Mouse (Mus musculus): ENCODE results near the gene Myo5c. TPM values are rescaled to one million over a fixed set of nuclear protein-coding genes. Genes with fewer than 3 reads are reported as not detected.
"Not testable (repeated sequence)": the region's sequence is repeated elsewhere in the genome, so short reads cannot be mapped to it uniquely, and the experiment has no call there.

Myo5c gene
- total RNA-seq, 1 experiment from 2014 or later = 12.1 TPM

GRCm38 (mm10) chr9:75236416-75237308, 4.8 kb downstream of the Myo5c start:
- ATAC-seq (replicated peaks in 1 of 2; ENCODE audit: insufficient read depth in 1 of 2, low FRiP score in 2 of 2, low TSS enrichment in 1 of 2, low read depth in 1 of 2, poor library complexity in 2 of 2, severe bottlenecking in 2 of 2) = no peak

- ATAC-seq (replicated peaks in 1 of 2; ENCODE audit: insufficient read depth in 1 of 2, low FRiP score in 2 of 2, low TSS enrichment in 1 of 2, low read depth in 1 of 2, poor library complexity in 2 of 2, severe bottlenecking in 2 of 2) = no peak
These were observed 6.4 kb downstream of the Myo5c start for GRCm38 (mm10) chr9:75238179-75238578.

- no peak for ATAC-seq (replicated peaks in 1 of 2; ENCODE audit: insufficient read depth in 1 of 2, low FRiP score in 2 of 2, low TSS enrichment in 1 of 2, low read depth in 1 of 2, poor library complexity in 2 of 2, severe bottlenecking in 2 of 2)
These were observed 11.2 kb downstream of the Myo5c start for GRCm38 (mm10) chr9:75243052-75243451.

- no peak for ATAC-seq (replicated peaks in 1 of 2; ENCODE audit: insufficient read depth in 1 of 2, low FRiP score in 2 of 2, low TSS enrichment in 1 of 2, low read depth in 1 of 2, poor library complexity in 2 of 2, severe bottlenecking in 2 of 2)
These were observed 12.0 kb downstream of the Myo5c start for GRCm38 (mm10) chr9:75243730-75244406.

- ATAC-seq (replicated peaks in 1 of 2; ENCODE audit: insufficient read depth in 1 of 2, low FRiP score in 2 of 2, low TSS enrichment in 1 of 2, low read depth in 1 of 2, poor library complexity in 2 of 2, severe bottlenecking in 2 of 2) = no peak
These were observed 12.7 kb downstream of the Myo5c start for GRCm38 (mm10) chr9:75244527-75244926.

- peak; percentile 89 to 94 for ATAC-seq (replicated peaks in 1 of 2; ENCODE audit: insufficient read depth in 1 of 2, low FRiP score in 2 of 2, low TSS enrichment in 1 of 2, low read depth in 1 of 2, poor library complexity in 2 of 2, severe bottlenecking in 2 of 2)
These were observed 14.5 kb downstream of the Myo5c start for GRCm38 (mm10) chr9:75246080-75246930.

- ATAC-seq (replicated peaks in 1 of 2; ENCODE audit: insufficient read depth in 1 of 2, low FRiP score in 2 of 2, low TSS enrichment in 1 of 2, low read depth in 1 of 2, poor library complexity in 2 of 2, severe bottlenecking in 2 of 2) = no peak
These were observed 16.1 kb downstream of the Myo5c start for GRCm38 (mm10) chr9:75247870-75248269.

GRCm38 (mm10) chr9:75248359-75248758, 16.5 kb downstream of the Myo5c start:
- ATAC-seq (replicated peaks in 1 of 2; ENCODE audit: insufficient read depth in 1 of 2, low FRiP score in 2 of 2, low TSS enrichment in 1 of 2, low read depth in 1 of 2, poor library complexity in 2 of 2, severe bottlenecking in 2 of 2) = no peak

GRCm38 (mm10) chr9:75248874-75249273, 17.1 kb downstream of the Myo5c start:
- no peak for ATAC-seq (replicated peaks in 1 of 2; ENCODE audit: insufficient read depth in 1 of 2, low FRiP score in 2 of 2, low TSS enrichment in 1 of 2, low read depth in 1 of 2, poor library complexity in 2 of 2, severe bottlenecking in 2 of 2)

GRCm38 (mm10) chr9:75253158-75253557, 21.3 kb downstream of the Myo5c start:
- not testable (repeated sequence) for ATAC-seq (replicated peaks in 1 of 2; ENCODE audit: insufficient read depth in 1 of 2, low FRiP score in 2 of 2, low TSS enrichment in 1 of 2, low read depth in 1 of 2, poor library complexity in 2 of 2, severe bottlenecking in 2 of 2)

GRCm38 (mm10) chr9:75253766-75254165, 21.9 kb downstream of the Myo5c start:
- ATAC-seq (replicated peaks in 1 of 2; ENCODE audit: insufficient read depth in 1 of 2, low FRiP score in 2 of 2, low TSS enrichment in 1 of 2, low read depth in 1 of 2, poor library complexity in 2 of 2, severe bottlenecking in 2 of 2) = peak; percentile 28 to 41; a peak in 3 of 4 replicates

- peak; percentile 70 to 78 for ATAC-seq (replicated peaks in 1 of 2; ENCODE audit: insufficient read depth in 1 of 2, low FRiP score in 2 of 2, low TSS enrichment in 1 of 2, low read depth in 1 of 2, poor library complexity in 2 of 2, severe bottlenecking in 2 of 2)
These were observed 22.6 kb downstream of the Myo5c start for GRCm38 (mm10) chr9:75254196-75254955.

GRCm38 (mm10) chr9:75255820-75256545, 24.2 kb downstream of the Myo5c start:
- ATAC-seq (replicated peaks in 1 of 2; ENCODE audit: insufficient read depth in 1 of 2, low FRiP score in 2 of 2, low TSS enrichment in 1 of 2, low read depth in 1 of 2, poor library complexity in 2 of 2, severe bottlenecking in 2 of 2) = peak; percentile 70 to 72

GRCm38 (mm10) chr9:75258792-75259191, 27.0 kb downstream of the Myo5c start:
- ATAC-seq (replicated peaks in 1 of 2; ENCODE audit: insufficient read depth in 1 of 2, low FRiP score in 2 of 2, low TSS enrichment in 1 of 2, low read depth in 1 of 2, poor library complexity in 2 of 2, severe bottlenecking in 2 of 2) = no peak

- no peak for ATAC-seq (replicated peaks in 1 of 2; ENCODE audit: insufficient read depth in 1 of 2, low FRiP score in 2 of 2, low TSS enrichment in 1 of 2, low read depth in 1 of 2, poor library complexity in 2 of 2, severe bottlenecking in 2 of 2)
These were observed 27.8 kb downstream of the Myo5c start for GRCm38 (mm10) chr9:75259656-75260055.

- no peak for ATAC-seq (replicated peaks in 1 of 2; ENCODE audit: insufficient read depth in 1 of 2, low FRiP score in 2 of 2, low TSS enrichment in 1 of 2, low read depth in 1 of 2, poor library complexity in 2 of 2, severe bottlenecking in 2 of 2)
These were observed 29.6 kb downstream of the Myo5c start for GRCm38 (mm10) chr9:75261332-75261872.

Measured in hematopoietic stem cell, adult 5-6 weeks (primary cell).